In the genomic region with DNA sequence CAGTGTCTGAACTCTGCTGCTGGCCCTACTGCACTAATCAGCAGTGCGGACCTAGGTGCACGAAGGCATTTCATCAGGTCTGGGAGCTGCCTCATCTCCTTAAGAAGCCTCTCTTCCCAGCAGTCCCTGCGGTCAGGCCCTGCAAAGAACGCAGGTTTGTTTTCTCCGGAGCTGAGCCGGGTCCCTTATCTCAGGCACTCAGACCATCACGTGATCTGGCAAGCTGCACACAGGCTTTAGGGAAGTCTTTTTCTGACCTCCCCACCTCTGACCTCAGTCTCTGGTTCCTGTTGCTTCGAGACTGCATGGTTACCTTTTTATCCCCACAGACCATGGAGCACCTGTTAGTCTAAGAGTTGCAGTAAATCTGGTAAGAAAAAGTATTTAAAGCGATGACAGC, we compare ENCODE assay signal across 12 mouse cellular contexts. TPM values are rescaled to one million over a fixed set of nuclear protein-coding genes. Genes with fewer than 3 reads are reported as not detected.
A peak's percentile ranks its signal among the peaks of the same experiment; 100 is the strongest.
DNase-seq lines count a peak whose midpoint lies in the region; ATAC-seq and TF ChIP-seq lines count a peak whose summit lies in the region.
"Had no signal": no experiment of that assay in that cellular context is flagged by ENCODE, and none has a peak within 500 bp of the region (broad histone marks: within the 10 kb centered on the region; RNA-seq: fewer than 3 reads in every experiment).

No protein-coding gene starts in this region.

- no peaks in the 10 kb centered on the region for H3K79me2 ChIP-seq in liver, adult 2 months (ENCODE audit: control insufficient read depth, insufficient read depth, low read length)

- no peak for TF ChIP-seq POLR2A in liver, adult 2 months (IDR thresholded peaks at IDR 0.05; ENCODE audit: extremely low read depth, insufficient read depth, low read length)

- no peaks in the 10 kb centered on the region for H3K36me3 ChIP-seq in liver, adult 2 months (ENCODE audit: control insufficient read depth, insufficient read depth, low read length)
- no peaks in the 10 kb centered on the region for H3K36me3 ChIP-seq in forebrain, embryonic 14.5 days (ENCODE audit: control insufficient read depth, insufficient read depth, low read length)
- H3K36me3 ChIP-seq: embryonic facial prominence, embryonic 13.5 days; hindbrain, embryonic 12.5 days had no signal

- no peak overlapping the region for H3K9ac ChIP-seq in liver, adult 2 months (ENCODE audit: low read depth, low read length)
- no peak overlapping the region for H3K9ac ChIP-seq in forebrain, embryonic 14.5 days (ENCODE audit: low read length)
- H3K9ac ChIP-seq: embryonic facial prominence, embryonic 13.5 days; hindbrain, embryonic 12.5 days had no signal

- no peak overlapping the region for H3K4me3 ChIP-seq in liver, adult 2 months (ENCODE audit: insufficient read depth, low read depth, low read length)
- no peak overlapping the region for H3K4me3 ChIP-seq in forebrain, embryonic 14.5 days (ENCODE audit: low read depth, low read length)
- H3K4me3 ChIP-seq: embryonic facial prominence, embryonic 13.5 days; hindbrain, embryonic 12.5 days had no signal

- H3K4me2 ChIP-seq in forebrain, embryonic 14.5 days (ENCODE audit: low read length): no peak overlapping the region
- H3K4me2 ChIP-seq: embryonic facial prominence, embryonic 13.5 days; hindbrain, embryonic 12.5 days had no signal

- peak; percentile 72 for ATAC-seq in common myeloid progenitor, adult 5-6 weeks (replicated peaks; ENCODE audit: low read depth, poor library complexity, severe bottlenecking)
- peak; percentile 78 for ATAC-seq in megakaryocyte-erythroid progenitor cell, adult 5-6 weeks (replicated peaks; ENCODE audit: low FRiP score, low TSS enrichment, poor library complexity, severe bottlenecking)
- no peak for ATAC-seq in forebrain, embryonic 14.5 days
- ATAC-seq: Patski had no signal

- H3K27me3 ChIP-seq in liver, adult 2 months (ENCODE audit: control insufficient read depth, insufficient read depth, low read length): no peaks in the 10 kb centered on the region
- no peaks in the 10 kb centered on the region for H3K27me3 ChIP-seq in forebrain, embryonic 14.5 days (replicated peaks; ENCODE audit: control insufficient read depth, insufficient read depth, low read length)
- H3K27me3 ChIP-seq: embryonic facial prominence, embryonic 13.5 days; hindbrain, embryonic 12.5 days; Patski had no signal

- no peaks in the 10 kb centered on the region for H3K9me3 ChIP-seq in forebrain, embryonic 14.5 days (replicated peaks; ENCODE audit: control insufficient read depth, low read length)
- H3K9me3 ChIP-seq: embryonic facial prominence, embryonic 13.5 days; hindbrain, embryonic 12.5 days had no signal

- no peak overlapping the region for H3K27ac ChIP-seq in liver, adult 2 months (replicated peaks; ENCODE audit: insufficient read depth, low read depth, low read length)
- no peak overlapping the region for H3K27ac ChIP-seq in forebrain, embryonic 14.5 days (ENCODE audit: low read depth, low read length)
- H3K27ac ChIP-seq: embryonic facial prominence, embryonic 13.5 days; hindbrain, embryonic 12.5 days had no signal

- whole genome bisulfite sequencing in liver, adult 2 months: 29% methylated on average over 9 of the region's 9 CpGs
- WGBS in forebrain, embryonic 14.5 days: 91% methylated on average over 9 of the region's 9 CpGs

- no peak for TF ChIP-seq CTCF in liver, adult 2 months (IDR thresholded peaks at IDR 0.05; ENCODE audit: low read depth, low read length)

- H3K4me1 ChIP-seq in liver, adult 2 months (ENCODE audit: control insufficient read depth, insufficient read depth, low read length): peaks cover 9% of the 10 kb centered on the region
- no peaks in the 10 kb centered on the region for H3K4me1 ChIP-seq in forebrain, embryonic 14.5 days (ENCODE audit: control insufficient read depth, insufficient read depth, low read length)

- peak; percentile 85 for DNase-seq in MEL-GATA-1-ER (ENCODE audit: extremely low read depth, low read depth)
- DNase-seq in liver, adult 2 months (ENCODE audit: extremely low read depth, low read depth, low spot score): peak; percentile 81
- DNase-seq in thymus, postnatal 14 days: no peak
- no peak for DNase-seq in kidney, postnatal 14 days
- no peak for DNase-seq in forebrain, embryonic 14.5 days (ENCODE audit: low spot score)
- no peak for DNase-seq in gastrocnemius, adult 8-10 months (ENCODE audit: low spot score in 2 of 2)
- DNase-seq: right cerebral cortex, postnatal 4 days had no signal

RNA-seq across cellular contexts. Expression of a gene that starts 59.8 kb away (rescaled TPM):
- total RNA-seq in common myeloid progenitor, adult 5-6 weeks (2017): 8.2 TPM in 2 replicates
- 30.6 and 37.0 TPM in 2 replicates for total RNA-seq in liver, adult 2 months (2014; rRNA removed)
- polyA plus RNA-seq in liver, adult 2 months (2012; rRNA removed): 9.0 and 10.3 TPM in 2 replicates
- 9.9 and 10.2 TPM in 2 replicates for total RNA-seq in megakaryocyte-erythroid progenitor cell, adult 5-6 weeks (2014; fragmentation: Nextera tagmentation)
- 8.7 and 13.2 TPM in 2 replicates for total RNA-seq in megakaryocyte-erythroid progenitor cell, adult 5-6 weeks (2017)
- 18.5 and 23.9 TPM in 2 replicates for polyA plus RNA-seq in forebrain, embryonic 14.5 days (2014; fragmentation: Nextera tagmentation; extraction: Ambion mirVana)
- total RNA-seq in gastrocnemius, adult 8-10 months (2022): 100 to 1,000 TPM in 2 of 4 experiments, 10 to 100 TPM in 2; 81.9 to 144 (median 103) TPM

Comparison
In these comparisons a context has a peak if more than half of its experiments do, and no peak if none do; other contexts are left out.
1. DNase-seq: peak in MEL-GATA-1-ER (single experiment) and liver, adult 2 months (single experiment); none in thymus, postnatal 14 days (single experiment), kidney, postnatal 14 days (single experiment), forebrain, embryonic 14.5 days (single experiment) and gastrocnemius, adult 8-10 months (0 of 2).